Mouse (Mus musculus) neural tube, embryonic 12.5 days (tissue): ENCODE results near the gene Cadm1. TPM values are rescaled to one million over a fixed set of nuclear protein-coding genes. Genes with fewer than 3 reads are reported as not detected.
A peak's percentile ranks its signal among the peaks of the same experiment; 100 is the strongest.

Experiments used
- ATAC-seq: fragments of 200-750 bp; cut with Nextera tagmentation; 2 replicates; pipeline ENCODE4 v1.8.0; 2017; ENCODE audit warnings: low read depth, mild to moderate bottlenecking, moderate TSS enrichment, moderate library complexity; ENCODE audit not compliant: low FRiP score
- H3K27ac ChIP-seq: fragments of 300-500 bp; sonication (generic); 2 replicates; pipeline ENCODE4 v1.5.1; 2016
- H3K27me3 ChIP-seq: fragments of 300-500 bp; sonication (generic); replicated peaks from 2 replicates; pipeline ENCODE4 v1.6.1; 2016; ENCODE audit warnings: mild to moderate bottlenecking
- H3K36me3 ChIP-seq: fragments of 300-500 bp; sonication (generic); 2 replicates; pipeline ENCODE4 v1.6.1; 2016; ENCODE audit warnings: mild to moderate bottlenecking
- H3K4me1 ChIP-seq: fragments of 300-500 bp; sonication (generic); 2 replicates; pipeline ENCODE4 v1.6.1; 2016
- H3K4me2 ChIP-seq: fragments of 300-500 bp; sonication (generic); replicated peaks from 2 replicates; pipeline ENCODE4 v1.6.1; 2016; ENCODE audit warnings: mild to moderate bottlenecking
- H3K4me3 ChIP-seq: fragments of 300-500 bp; sonication (generic); 2 replicates; pipeline ENCODE4 v1.5.1; 2016
- H3K9ac ChIP-seq: fragments of 300-500 bp; sonication (generic); 2 replicates; pipeline ENCODE4 v1.6.1; 2016; ENCODE audit warnings: mild to moderate bottlenecking
- H3K9me3 ChIP-seq: fragments of 300-500 bp; sonication (generic); 2 replicates; pipeline ENCODE4 v1.6.1; 2016; ENCODE audit warnings: mild to moderate bottlenecking
- WGBS: fragments of 180-500 bp; shearing (Covaris S2); methylation state at CpG from one replicate; pipeline ENCODE4 v1.1.7; 2016; 5-methylcytosine and 5-hydroxymethylcytosine counted together
- polyA plus RNA-seq: library from polyadenylated mRNA; unstranded; fragments of >200 nt; fragmentation: Nextera tagmentation; extraction: Ambion mirVana; gene quantifications from 2 replicates; pipeline ENCODE4 v1.2.1, GENCODE M21; 2016

Gene Cadm1
- polyA plus RNA-seq, 1 experiment from 2014 or later = 145 TPM

- ATAC-seq = no peak
- Histone ChIP-seq H3K4me3 (no peak overlapping the region), H3K4me1 (no peaks in the 10 kb centered on the region), H3K4me2 (no peak overlapping the region), H3K9ac (no peak overlapping the region), H3K9me3 (no peaks in the 10 kb centered on the region), H3K27ac (no peak overlapping the region), H3K36me3 (peaks cover 8% of the 10 kb centered on the region; the same call in 1 of the 2 replicates), H3K27me3 (no peaks in the 10 kb centered on the region)
- 86% methylated on average over 3 of the region's 3 CpGs for WGBS
These were observed 256.7 kb downstream of the Cadm1 start for GRCm38 (mm10) chr9:47786642-47787041.

DNA sequence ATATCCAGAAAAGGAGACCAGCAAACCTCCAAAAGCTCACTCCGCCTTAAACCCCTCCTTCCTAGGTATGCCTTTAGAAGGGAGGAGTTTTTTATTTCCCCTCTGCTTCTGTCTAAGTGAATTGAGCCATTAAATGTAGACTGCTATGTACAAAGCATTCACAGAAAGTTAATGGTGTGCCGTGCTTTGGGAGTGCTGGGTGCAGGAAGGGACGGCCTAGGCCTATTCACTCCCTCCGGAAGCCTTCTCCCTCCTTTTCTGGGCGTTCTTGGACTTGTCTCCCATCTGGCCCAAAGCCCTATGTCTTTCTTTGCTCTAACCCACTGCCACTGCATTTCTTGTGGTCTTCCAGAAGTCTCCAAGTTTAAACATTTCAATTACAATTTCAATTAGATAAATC is 268.5 kb downstream of the Cadm1 start:
- 54% methylated on average over 5 of the region's 5 CpGs for WGBS
- H3K9ac ChIP-seq = no peak overlapping the region
- no peaks in the 10 kb centered on the region for H3K27me3 ChIP-seq
- no peak overlapping the region for H3K4me3 ChIP-seq
- no peak for ATAC-seq
- H3K4me1 ChIP-seq = no peaks in the 10 kb centered on the region
- peaks cover 21% of the 10 kb centered on the region for H3K36me3 ChIP-seq
- no peak overlapping the region for H3K27ac ChIP-seq
- H3K9me3 ChIP-seq = no peaks in the 10 kb centered on the region
- no peak overlapping the region for H3K4me2 ChIP-seq

- H3K27me3 ChIP-seq = no peaks in the 10 kb centered on the region
- peaks cover 13% of the 10 kb centered on the region for H3K36me3 ChIP-seq
- no peak overlapping the region for H3K9ac ChIP-seq
- H3K27ac ChIP-seq = no peak overlapping the region
- H3K9me3 ChIP-seq = no peaks in the 10 kb centered on the region
- H3K4me2 ChIP-seq = no peak overlapping the region
- 93% methylated on average over 4 of the region's 4 CpGs for WGBS
- H3K4me3 ChIP-seq = no peak overlapping the region
- no peaks in the 10 kb centered on the region for H3K4me1 ChIP-seq
- ATAC-seq = no peak
These were observed 271.3 kb downstream of the Cadm1 start for GRCm38 (mm10) chr9:47801242-47801641.

- Histone ChIP-seq H3K4me3 (no peak overlapping the region), H3K36me3 (peaks cover 13% of the 10 kb centered on the region), H3K4me2 (no peak overlapping the region), H3K9me3 (no peaks in the 10 kb centered on the region), H3K27me3 (no peaks in the 10 kb centered on the region), H3K27ac (no peak overlapping the region), H3K4me1 (no peaks in the 10 kb centered on the region), H3K9ac (no peak overlapping the region)
- no peak for ATAC-seq
- WGBS = 73% methylated on average over 4 of the region's 4 CpGs
These were observed 272.6 kb downstream of the Cadm1 start for GRCm38 (mm10) chr9:47802527-47802926.

- no peak overlapping the region for H3K4me3 ChIP-seq
- no peak for ATAC-seq
- 68% methylated on average over 13 of the region's 13 CpGs for WGBS
- no peaks in the 10 kb centered on the region for H3K27me3 ChIP-seq
- H3K27ac ChIP-seq = no peak overlapping the region
- no peaks in the 10 kb centered on the region for H3K9me3 ChIP-seq
- peaks cover 13% of the 10 kb centered on the region for H3K36me3 ChIP-seq
- no peaks in the 10 kb centered on the region for H3K4me1 ChIP-seq
- H3K9ac ChIP-seq = no peak overlapping the region
- H3K4me2 ChIP-seq = no peak overlapping the region
These were observed 273.6 kb downstream of the Cadm1 start for GRCm38 (mm10) chr9:47803531-47804105.

DNA sequence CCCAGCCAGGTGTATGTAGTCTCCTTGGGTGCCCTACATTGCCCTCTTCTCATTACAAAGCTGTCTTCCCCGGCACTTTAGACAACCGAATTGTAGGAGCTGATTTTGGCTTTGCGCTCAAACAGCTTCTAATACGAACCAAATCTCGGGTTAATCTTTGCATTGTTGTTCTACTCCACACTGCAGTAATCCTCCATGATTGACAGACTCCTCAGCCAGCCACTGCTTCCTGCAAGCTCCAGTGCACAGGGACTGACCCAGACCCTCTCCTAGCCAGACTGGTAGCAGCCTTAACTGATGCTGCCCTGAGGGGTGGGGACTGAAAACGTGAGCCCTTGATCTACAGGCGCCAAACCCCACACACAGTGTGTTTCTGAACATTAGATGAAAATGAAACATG is 275.7 kb downstream of the Cadm1 start:
- no peak overlapping the region for H3K4me3 ChIP-seq
- no peak overlapping the region for H3K4me2 ChIP-seq
- no peaks in the 10 kb centered on the region for H3K4me1 ChIP-seq
- no peaks in the 10 kb centered on the region for H3K9me3 ChIP-seq
- H3K27me3 ChIP-seq = no peaks in the 10 kb centered on the region
- no peaks in the 10 kb centered on the region; the same call in 1 of the 2 replicates for H3K36me3 ChIP-seq
- H3K27ac ChIP-seq = no peak overlapping the region
- no peak for ATAC-seq
- 86% methylated on average over 7 of the region's 7 CpGs for WGBS
- no peak overlapping the region for H3K9ac ChIP-seq

GRCm38 (mm10) chr9:47825668-47826067 is 295.7 kb downstream of the Cadm1 start:
- H3K27ac ChIP-seq = no peak overlapping the region
- peaks cover 11% of the 10 kb centered on the region for H3K4me1 ChIP-seq
- H3K9me3 ChIP-seq = no peaks in the 10 kb centered on the region
- no peak overlapping the region for H3K9ac ChIP-seq
- H3K36me3 ChIP-seq = no peaks in the 10 kb centered on the region
- no peaks in the 10 kb centered on the region for H3K27me3 ChIP-seq
- H3K4me3 ChIP-seq = no peak overlapping the region
- no peak for ATAC-seq
- 72% methylated on average over 4 of the region's 4 CpGs for WGBS
- H3K4me2 ChIP-seq = no peak overlapping the region

- WGBS = 6% methylated on average over 13 of the region's 13 CpGs
- no peak overlapping the region for H3K9ac ChIP-seq
- no peaks in the 10 kb centered on the region for H3K27me3 ChIP-seq
- no peak for ATAC-seq
- peak overlapping the region; percentile 48 for H3K4me2 ChIP-seq
- H3K4me1 ChIP-seq = peaks cover 11% of the 10 kb centered on the region
- H3K9me3 ChIP-seq = no peaks in the 10 kb centered on the region
- no peak overlapping the region for H3K27ac ChIP-seq
- H3K36me3 ChIP-seq = no peaks in the 10 kb centered on the region
- H3K4me3 ChIP-seq = no peak overlapping the region
These were observed 298.8 kb downstream of the Cadm1 start for GRCm38 (mm10) chr9:47828762-47829161.

- H3K9me3 ChIP-seq = no peaks in the 10 kb centered on the region
- no peaks in the 10 kb centered on the region for H3K27me3 ChIP-seq
- H3K27ac ChIP-seq = no peak overlapping the region
- peak overlapping the region; percentile 48 for H3K4me2 ChIP-seq
- H3K36me3 ChIP-seq = no peaks in the 10 kb centered on the region
- WGBS = 35% methylated on average over 10 of the region's 10 CpGs
- ATAC-seq = no peak
- no peak overlapping the region for H3K9ac ChIP-seq
- peaks cover 11% of the 10 kb centered on the region for H3K4me1 ChIP-seq
- H3K4me3 ChIP-seq = no peak overlapping the region
These were observed 299.2 kb downstream of the Cadm1 start for GRCm38 (mm10) chr9:47829204-47829603.

GRCm38 (mm10) chr9:47829846-47830245 is 299.9 kb downstream of the Cadm1 start:
- no peaks in the 10 kb centered on the region for H3K36me3 ChIP-seq
- H3K4me1 ChIP-seq = peaks cover 11% of the 10 kb centered on the region
- 64% methylated on average over 4 of the region's 4 CpGs for WGBS

DNA sequence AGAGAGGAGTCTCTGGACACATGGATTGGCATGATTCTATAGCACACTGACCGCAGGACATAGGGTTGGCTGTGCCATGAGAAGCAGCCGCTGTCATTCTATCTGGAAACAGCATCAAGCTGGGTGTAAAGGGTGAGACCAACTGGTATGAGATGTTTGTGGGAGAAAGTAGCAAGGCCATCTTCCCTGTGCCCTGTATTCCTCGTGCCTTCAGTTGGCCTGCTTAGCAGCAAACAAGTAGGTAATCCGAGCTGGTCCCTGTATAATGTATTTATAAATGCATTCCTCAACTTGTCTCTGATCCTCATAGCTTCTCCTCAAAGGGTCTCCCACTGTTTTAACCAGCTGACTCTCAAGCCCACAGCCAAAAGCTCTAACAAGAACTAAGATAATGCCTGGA is 301.4 kb downstream of the Cadm1 start:
- Histone ChIP-seq H3K4me3 (no peak overlapping the region), H3K27me3 (no peaks in the 10 kb centered on the region), H3K9me3 (no peaks in the 10 kb centered on the region), H3K4me2 (no peak overlapping the region), H3K9ac (no peak overlapping the region), H3K36me3 (no peaks in the 10 kb centered on the region), H3K4me1 (peaks cover 11% of the 10 kb centered on the region), H3K27ac (no peak overlapping the region)
- 76% methylated on average over 4 of the region's 4 CpGs for WGBS
- ATAC-seq = no peak

More at GRCm38 (mm10) chr9:47829846-47830245, 299.9 kb downstream of the Cadm1 start:
- Histone ChIP-seq H3K27me3 (no peaks in the 10 kb centered on the region), H3K9ac (no peak overlapping the region), H3K4me3 (no peak overlapping the region), H3K27ac (no peak overlapping the region), H3K9me3 (no peaks in the 10 kb centered on the region), H3K4me2 (no peak overlapping the region)
- ATAC-seq = no peak

DNA sequence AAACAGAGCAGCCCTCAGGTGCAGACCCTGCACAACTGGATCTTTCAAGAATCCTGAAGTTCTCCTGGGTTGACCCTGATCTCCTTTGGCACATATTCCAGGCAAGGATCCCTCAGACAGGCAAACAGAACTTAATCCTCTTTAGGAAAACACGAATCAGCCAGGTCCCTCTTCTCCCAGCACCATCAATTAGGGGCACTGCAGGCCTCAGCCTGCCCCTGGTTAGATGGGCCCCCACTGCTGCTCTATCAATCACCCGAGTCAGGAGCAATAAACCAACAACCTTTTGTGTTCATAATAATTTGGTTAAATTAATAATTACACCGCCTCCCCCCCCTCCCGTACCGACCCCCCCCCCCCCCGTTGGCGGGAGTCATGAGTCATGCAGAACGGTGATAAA is 308.2 kb downstream of the Cadm1 start:
- Histone ChIP-seq H3K9ac (no peak overlapping the region), H3K4me1 (peaks cover 23% of the 10 kb centered on the region), H3K27me3 (no peaks in the 10 kb centered on the region), H3K9me3 (no peaks in the 10 kb centered on the region), H3K4me3 (no peak overlapping the region), H3K4me2 (no peak overlapping the region), H3K27ac (no peak overlapping the region), H3K36me3 (no peaks in the 10 kb centered on the region)
- ATAC-seq = no peak
- 5% methylated on average over 8 of the region's 8 CpGs for WGBS
